Mouse (Mus musculus): Measurements from ENCODE around the gene Stard3. TPM values are rescaled to one million over a fixed set of nuclear protein-coding genes. Genes with fewer than 3 reads are reported as not detected.

Gene Stard3
- total RNA-seq, 2 experiments from 2014 or later = 21.3 to 21.8 TPM

DNA sequence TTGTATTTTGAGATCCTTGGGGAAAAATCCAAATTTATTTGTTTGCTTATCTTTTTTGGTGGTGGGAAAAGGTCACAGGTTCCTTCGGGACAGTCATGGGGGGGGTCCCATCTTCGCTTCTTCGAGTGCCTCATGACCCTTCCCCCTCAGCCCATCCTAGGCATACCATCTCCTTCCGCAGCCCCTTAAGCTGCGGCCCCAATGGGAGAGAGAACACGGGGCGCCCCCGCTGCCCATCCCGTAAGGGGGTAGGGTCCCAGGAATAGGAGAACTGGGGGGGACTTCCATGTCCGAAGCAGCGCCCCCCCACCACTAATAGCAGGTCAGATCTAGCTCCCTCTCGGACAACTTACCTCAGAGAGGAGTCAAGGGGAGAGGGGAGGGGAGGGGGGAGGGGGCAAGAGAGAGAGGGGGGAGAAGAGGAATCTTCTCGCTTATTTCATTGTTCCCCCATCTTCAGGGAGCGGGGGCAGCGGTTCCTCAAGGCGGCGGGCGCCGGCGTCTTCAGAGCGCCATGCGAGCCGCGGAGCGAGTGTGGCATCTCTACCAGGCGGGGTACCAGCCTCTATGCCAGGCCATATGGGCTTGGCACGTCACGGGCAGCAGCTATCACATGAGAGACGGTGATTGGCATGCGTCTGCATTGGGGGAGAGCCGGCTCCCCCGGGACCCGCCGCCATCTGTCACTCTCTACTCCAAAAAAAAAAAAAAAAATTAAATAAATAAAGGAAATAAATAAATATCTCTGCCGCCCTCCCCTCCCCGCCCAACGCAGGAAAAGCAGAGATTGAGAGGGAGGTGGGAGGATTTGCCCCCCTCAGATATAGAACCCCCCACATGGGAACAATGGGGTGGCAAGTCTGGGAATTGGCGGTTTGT is 28.8 kb upstream of the Stard3 start, which contains the start of gene Neurod2:
Gene Neurod2, minus strand, starts transcription at position 568 of the 879 bp plus-strand sequence.
- no peak for DNase-seq

DNA sequence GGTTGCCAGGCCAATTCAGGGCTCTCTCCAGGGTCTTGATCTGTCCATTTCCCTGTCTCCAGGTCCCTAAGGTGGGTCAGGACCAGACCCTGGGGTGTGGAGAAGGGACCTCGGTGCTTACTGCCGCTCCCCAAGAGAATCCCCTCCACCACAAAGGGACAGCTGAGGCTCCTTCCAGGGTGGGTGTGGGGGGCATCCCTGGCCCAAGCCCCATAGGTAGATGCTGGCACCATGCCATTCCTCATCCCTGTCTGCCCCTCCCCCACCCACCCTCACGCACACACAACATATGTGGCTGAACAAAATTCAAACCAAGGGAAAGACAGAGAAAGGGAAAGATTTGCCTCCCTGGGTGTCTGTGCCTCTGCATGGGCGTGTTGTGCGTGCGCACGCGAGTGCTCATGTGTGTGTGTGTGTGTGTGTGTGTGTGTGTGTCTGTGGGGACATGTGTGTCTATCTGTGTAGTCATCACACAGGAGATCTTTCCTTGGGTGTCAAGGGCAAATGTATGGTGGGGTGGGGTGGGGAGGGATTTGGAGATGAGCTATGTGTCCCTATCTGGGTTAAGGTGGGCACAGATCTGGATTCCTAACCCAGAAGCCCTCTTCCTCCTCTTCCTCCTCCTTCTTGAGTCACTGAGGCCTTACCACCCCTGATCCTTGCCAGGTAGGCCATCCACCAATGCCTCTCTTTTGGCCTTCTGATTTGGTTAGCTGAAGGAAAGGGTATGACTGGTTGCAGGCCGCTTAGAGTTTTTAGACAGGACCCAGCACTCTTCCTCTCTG is 28.0 kb upstream of the Stard3 start:
- no peak for DNase-seq

DNA sequence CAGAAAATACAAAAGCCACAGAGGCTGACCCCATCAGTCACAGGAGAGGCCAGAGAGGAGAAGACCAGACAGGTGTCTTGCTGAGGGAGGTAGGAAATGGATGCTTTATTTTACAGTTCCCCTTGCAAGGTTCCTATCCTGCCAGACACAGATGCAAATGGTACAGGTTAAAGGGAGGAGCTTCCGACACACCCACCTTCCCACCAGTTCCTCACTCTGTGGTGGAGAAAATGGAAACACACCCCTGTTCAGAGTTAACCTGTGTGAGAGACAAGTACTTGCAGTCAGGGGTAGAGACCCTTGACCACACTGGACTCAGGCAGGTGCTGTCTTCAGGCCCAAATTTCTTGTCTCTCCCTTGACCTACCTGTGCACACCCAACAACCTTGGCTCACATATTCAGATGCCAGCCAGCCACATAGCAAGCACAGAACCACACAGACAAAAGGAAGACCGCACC is 27.4 kb upstream of the Stard3 start:
- no peak for DNase-seq

DNA sequence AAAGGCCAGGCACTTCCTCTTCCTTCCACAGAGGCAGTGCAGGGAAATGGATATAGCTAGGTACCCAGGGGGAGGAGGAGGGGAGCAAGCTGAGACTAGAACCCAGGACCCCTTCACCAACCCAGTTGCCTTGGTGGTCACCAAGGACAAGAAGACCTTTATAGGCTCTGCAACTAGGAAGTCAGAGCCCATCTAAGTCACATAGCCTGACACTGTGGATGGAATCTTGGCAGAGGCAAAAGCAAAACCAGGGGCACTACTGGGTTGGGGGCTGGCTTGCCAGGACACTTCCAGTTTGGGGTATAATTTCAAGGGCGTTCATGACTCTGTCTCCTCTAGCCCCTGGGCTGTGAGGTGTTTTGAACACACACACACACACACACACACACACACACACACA is 26.8 kb upstream of the Stard3 start:
- no peak for DNase-seq

DNA sequence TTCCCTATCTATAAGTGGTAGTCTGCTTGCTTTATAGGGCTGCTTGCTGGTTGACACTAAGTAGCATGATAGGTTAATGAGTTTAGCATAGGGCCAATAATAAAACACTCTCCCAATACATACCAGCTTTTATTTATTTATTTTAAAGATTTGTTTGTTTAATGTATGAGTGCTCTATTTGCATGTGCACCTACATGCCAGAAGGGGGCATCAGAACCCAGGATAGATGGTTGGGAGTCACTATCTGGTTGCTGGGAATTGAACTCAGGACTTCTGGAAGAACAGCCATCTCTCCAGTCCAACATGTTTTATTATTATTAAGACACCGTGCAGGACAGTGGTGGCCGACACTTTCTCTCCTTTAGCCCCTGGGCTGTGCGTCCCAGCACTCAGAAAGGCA is 26.0 kb upstream of the Stard3 start:
- no peak for DNase-seq

DNA sequence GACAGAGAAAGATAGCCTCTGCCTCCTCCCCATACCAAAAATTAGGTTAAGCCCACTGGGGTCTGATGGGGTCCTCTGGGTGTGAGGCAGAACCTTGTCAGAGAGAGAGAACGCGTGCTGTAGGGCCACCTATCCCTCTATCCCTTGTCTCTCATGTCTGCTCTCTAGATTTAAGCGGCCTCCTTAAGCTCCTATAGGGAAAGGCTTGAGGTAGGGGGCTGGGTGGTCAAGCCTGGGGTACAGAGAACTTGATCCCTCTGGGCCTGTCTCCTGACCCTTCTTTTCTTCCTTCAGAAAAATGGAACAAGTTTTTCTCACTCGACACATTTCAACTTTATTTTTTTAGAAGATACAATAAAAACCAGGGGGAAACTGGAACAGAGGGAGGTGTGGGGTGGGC is 25.3 kb upstream of the Stard3 start:
- DNase-seq = no peak

DNA sequence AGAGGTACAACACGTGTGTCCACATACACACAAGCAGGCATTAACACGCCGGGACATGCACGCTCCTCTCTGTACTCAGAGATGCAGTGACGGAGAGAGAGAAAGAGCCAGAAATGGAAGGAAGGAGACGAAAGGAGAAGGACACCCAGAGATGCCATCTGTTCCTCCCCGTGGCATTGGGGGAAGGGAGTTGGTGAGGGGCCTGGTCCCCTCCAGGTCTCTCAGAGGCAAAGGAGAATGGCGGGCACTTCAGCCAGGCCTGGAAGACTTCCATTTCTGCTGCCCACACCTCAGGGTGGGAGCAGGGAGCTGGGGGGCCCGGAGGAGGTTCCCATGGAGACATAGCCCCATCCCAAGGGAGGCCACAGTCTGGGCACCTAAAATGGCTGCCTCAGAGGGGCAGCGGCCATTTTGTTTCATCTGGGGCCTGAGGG is 24.9 kb upstream of the Stard3 start:
- no peak for DNase-seq

DNA sequence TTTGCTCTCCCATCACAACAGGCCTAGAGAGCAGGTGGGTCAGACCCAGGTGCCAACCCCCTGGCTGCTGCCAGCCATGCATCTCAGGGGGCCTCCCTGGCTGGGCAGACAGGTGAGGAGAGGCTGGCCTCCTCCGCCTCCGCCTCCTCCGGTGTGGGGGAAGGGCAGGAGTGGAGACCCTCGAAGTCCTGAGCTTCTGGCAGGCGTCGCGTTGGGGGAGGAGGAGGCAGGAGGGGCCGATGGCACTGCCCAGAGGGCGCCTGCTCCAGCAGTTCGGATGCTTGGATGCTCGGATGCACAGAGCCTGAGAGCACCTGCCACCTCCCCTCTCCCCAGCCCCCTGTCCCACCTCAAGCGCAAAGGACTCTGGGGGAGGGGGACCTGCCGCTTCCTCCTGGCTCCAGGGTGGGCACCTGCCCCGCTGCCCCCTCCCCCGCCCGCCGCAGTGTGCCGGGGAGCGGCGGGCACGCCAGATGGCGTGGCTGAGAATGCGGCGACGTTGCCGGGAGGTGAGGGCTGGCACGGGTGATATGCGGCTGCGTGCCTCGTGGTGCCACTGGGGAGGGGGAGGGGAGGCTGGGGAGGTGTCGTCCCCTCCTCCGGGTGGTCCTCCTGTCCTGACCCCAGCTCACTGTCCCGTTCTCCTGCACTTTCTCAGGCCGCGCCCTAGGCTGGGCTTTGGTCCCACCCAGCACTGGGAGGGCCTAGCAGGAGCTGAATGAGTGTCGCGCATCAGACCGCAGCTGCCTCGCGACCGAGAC is 24.0 kb upstream of the Stard3 start:
- DNase-seq = no peak

DNA sequence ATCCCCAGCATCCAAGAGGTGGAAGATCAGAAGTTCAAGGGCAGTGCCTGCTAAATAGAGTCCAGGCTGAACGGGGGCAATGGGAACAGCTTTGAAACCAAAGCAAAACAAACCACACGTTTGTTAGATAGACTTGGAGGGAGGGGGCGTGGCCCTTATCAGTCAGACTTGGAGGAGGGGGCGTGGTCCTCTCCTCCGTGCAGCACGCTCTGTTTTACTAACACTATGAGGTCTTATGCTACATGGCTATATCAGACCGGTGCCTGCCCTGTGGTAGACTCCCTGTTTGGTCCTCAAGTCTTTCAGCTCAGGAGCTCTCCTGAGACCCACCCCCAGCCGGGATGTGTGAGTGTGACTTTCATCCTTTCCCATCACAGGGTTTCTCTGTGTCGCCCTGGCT is 22.9 kb upstream of the Stard3 start:
- DNase-seq = no peak

DNA sequence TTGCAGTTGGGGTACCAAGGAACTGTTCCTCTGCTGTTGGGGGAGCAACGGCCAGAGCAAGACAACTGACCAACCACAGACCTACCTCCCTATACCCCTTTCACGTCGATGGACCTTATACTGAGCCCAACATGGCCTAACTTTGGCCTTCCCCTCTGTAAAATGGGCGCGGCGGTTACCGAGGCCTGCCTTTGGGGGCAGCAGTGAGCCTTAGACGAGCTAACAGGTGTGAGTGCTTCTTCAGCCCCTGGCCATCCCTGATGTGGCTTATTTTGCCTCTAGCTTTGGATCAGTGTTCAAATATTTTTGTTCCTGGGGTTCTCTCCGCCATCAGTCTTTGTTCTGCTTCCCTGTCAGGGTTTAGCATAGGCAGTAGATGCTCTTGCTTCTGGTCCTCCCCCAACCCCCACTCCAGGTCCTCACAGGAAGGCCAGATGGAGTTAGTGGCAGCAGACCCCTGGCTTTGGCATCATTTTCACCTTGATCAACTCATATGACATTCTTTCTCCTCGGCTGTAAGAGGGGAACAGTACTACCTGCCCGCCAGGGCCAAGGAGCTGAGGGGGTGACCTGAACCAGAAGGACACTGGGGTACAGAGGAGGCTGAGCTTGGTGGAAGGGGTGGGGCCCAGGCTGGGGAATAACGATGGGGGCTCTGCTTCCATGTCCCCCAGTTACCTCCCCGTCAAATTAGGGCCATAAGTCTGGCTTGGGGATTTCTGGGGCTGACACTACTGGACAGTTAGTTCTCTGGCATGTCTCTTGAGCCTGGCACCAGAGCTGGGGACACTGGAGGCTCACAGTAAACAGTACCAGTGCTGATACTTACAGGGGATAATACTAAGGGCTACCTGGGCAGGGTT is 21.7 kb upstream of the Stard3 start:
- DNase-seq = no peak

DNA sequence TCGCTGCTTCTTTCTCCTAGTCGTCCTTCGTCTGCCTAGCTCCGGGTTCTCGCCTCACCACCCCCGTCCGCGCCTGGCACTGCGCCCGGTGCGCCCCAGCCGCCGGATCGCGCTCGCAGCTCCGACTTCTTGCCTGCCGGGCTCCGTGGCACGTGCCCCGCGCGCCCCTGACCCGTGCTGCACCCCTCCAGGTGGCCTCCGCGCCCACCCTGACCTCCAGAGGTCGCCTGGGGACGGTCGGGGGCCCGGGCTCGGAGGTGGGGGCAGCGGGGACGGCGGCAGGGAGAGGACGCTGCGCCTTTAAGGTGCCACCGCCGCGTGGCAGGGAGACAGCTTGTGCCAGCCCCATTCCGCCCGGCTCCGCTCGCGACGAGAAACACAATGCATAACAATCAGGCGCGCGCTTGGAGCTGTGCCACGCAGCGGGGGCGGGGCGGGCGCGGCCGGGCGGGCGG is 19.6 kb upstream of the Stard3 start:
- DNase-seq = peak; percentile 62

DNA sequence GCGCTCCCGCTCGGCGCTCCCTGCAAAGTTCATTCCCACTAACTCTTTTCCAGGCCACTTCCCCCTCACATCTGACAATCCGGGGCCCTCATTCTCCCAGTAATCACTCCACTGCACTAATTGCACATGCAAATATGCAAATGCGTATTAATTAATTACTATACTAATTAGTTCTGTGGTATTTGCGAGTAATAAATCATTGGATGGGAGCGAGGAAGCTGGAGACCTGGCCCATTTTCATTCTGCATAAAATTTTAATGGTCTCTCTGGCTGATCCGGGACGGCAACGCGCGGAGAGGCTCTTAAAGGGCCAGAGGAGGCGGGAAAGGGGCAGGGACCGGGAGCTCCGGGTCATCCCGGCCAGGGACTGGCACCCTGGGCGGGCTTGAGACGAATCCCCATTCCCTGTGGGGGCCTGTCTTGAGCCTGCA is 19.1 kb upstream of the Stard3 start:
- no peak for DNase-seq

DNA sequence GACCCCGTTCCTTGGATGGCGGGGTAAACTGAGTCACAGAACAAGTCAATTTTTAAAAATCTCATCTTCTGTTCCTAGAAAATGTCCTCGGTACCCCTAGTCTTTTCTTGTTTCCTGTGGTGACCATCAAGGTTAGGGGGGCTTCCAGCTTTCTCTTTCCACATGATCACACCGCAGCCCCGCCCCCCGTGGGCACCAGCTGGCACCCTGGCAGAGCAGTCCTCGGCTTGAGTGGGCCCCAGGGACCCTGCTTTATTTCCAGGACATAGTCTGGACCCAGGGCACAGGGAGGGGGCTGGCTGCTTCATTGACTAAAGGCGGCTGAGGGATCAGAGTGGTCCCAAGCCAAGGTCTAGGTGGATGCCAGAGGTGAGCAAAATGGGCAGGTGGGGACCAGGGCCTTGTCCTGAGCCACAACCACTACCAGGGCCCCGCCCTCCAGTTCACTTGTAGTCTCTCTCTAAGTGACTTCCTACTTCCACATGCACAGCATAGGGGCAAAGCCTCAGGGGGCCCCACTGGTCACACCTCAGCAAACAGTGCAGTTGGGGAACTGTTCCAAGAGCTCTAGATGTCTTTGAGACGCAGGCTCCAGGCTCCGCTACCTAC is 18.4 kb upstream of the Stard3 start:
- DNase-seq = no peak

DNA sequence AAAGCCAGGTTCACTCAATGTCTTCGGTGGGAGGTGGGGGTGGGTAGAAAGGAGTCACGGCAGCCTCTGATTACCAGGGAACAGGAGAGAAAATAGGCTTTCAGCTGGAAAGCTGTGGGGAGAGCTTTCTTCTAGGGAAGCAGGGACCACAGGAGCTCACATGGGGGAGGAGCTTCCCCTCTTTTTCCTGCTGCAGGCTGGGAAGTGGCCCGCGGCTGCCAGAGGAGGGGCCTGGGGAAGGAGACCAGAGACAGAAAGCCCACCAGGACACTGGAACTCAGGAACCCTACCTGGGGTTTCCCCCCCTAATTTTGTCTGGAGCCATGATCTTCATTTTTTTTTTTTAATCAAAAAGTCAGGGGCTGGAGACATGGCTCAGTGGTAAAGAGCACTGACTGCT is 17.6 kb upstream of the Stard3 start:
- DNase-seq = no peak

DNA sequence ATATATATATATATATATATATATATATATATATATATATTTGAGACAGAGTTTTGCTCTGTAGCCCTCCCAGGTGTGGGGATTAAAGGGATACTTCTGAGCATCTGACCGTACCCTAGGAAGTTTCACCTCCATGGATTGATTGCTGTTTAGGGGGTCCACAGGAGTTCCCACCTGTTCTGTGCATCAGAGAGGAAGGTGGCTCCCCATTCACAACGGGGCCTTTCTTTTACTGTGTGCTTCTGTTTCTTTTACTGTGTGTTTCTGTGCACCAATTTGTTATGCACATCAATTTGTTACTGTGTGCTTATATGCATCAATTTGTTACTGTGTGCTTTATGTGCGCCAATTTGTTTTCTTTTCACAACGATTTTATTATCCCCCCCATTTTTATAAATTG is 17.0 kb upstream of the Stard3 start:
- no peak for DNase-seq

DNA sequence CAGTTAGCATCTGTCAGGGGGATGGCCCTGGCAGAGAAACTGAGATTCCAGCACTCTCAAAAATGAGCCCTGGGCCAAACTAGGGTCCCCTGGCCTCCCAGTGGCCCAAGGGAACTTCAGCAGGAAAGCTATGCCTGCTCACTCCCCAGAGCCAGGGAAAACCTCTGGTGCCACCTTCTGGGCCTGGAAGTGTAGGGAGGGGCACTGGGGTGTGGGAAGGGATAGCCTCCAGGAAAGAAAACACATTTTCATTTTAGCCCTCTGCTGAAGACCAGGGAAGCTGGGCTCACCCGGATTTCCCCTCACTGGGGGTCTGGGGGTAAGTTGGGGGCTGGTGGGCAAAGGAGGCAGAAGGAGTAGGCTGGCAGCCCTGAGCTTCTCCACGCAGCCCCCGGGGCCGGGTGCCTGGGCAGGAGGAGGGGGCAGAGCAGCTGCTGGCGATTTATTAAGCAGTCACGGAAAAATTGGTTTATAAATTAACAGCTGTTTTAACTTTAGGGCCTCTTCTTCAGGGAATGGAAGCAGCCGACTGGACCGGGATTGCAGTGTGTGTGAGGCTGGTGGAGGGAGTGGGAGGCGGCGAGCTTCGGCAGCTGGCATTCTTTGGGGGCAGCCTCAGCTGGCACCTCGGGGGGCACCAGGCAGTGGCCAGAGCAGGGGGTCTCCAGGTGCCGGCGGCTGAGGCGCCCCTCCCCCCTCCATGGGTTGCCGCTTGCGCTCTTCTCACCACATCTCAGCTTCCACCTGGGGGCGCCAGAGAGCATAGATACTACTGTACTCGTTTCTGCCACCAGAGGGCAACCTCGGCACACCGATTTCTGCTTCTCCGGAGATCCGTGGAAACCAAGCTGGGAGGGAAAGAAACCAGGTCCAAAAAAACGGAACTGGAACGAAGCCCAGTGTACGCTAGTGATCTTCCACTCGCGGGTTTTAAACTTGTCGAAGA is 15.9 kb upstream of the Stard3 start:
- peak; percentile 98 for DNase-seq

DNA sequence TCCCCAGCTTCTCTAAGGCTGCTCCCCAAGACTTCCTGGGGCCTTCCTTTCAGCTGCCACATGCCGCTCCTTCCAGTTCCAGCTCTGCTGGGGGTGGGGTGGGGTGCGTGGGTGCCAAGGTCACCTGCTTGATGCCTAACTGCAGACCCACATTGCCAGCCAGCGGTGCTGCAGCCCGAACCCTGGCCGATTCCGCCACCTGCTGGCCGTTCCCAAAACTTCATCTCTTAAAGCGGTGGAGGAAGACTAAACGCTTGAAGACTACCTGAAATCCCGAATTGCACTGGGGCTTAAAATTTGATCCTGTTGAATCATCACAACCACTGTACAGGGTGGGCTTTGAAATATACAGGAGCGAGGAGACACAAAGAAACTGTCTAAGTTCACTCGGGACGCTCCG is 12.9 kb upstream of the Stard3 start:
- DNase-seq = peak; percentile 89

DNA sequence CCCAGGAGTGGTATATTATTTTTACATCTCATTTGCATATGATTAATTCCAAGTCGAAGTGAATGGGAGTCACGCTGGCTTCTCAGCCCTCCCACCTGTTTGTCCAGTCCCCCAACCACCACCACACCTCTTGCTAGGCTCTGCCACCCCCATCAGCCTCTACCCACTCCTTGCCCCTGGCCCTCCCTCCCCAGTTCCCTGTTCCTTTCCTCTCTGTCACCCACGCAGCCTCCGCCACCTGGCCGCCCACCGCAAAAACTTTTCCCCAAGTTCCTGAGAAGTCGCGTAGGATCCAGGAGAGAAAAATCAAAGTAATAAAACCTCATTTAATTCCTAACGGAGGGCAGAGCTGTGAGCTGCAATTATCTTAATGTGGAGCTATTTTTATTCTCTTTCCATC is 12.0 kb upstream of the Stard3 start:
- DNase-seq = no peak

DNA sequence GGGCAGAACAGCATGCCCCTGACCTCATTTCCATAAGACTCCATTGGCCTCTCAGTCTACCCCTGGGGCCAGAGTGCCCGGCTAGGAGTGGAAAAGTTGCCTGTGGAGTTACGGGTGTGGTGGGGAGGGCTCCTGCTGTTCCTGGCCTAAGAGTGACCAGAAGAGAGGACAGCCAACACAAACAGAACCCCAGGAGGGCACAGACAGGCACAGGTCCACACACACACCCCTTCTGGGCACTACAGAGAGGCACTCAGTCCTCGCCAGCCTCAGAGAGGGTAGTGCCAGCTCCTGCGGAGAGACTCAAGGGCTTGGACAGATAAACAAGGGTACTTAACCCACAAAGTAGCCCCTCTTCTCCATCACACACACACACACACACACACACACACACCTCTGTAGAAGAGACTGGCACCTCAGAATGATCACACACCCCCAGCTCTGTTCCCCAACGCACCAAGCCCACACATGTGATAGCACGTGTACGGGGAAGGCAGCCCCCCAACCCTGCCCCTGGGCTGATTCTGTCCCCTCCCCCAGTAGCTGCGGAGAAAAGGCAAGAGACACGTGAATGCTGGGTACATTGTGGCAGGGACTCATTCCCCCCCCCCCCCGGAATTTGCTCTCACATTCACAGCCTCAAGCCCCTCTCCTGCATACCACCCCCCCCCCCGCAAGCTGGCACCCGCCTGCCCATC is 10.6 kb upstream of the Stard3 start:
- no peak for DNase-seq

Data from heart, postnatal 4 days (tissue).